Mouse (Mus musculus) heart, postnatal 0 days (tissue): ENCODE measurements at regions not wholly inside any gene's neighbourhood (a gene's known extent, or its start where the extent isn't known, plus 50 kb on each side); places are given as distances from the start of the nearest gene placed in this dataset.

Source experiments
- ATAC-seq: fragments of 200-750 bp; cut with Nextera tagmentation; 2 replicates; pipeline ENCODE4 v1.8.0; 2017; ENCODE audit warnings: low read depth, moderate number of reproducible peaks, moderate library complexity; ENCODE audit not compliant: insufficient read depth
- DNase-seq: peaks from one replicate; pipeline ENCODE4 v3.0.0-alpha.2; 2016; ENCODE audit warnings: low spot score
- H3K27ac ChIP-seq: fragments of 300-500 bp; sonication (generic); 2 replicates; pipeline ENCODE4 v1.5.1; 2014; ENCODE audit warnings: low read depth, mild to moderate bottlenecking
- H3K27me3 ChIP-seq: fragments of 300-500 bp; sonication (generic); 2 replicates; pipeline ENCODE4 v1.6.1; 2014; ENCODE audit warnings: low read length, mixed read lengths; ENCODE audit not compliant: control insufficient read depth, insufficient read depth
- H3K36me3 ChIP-seq: fragments of 300-500 bp; sonication (generic); replicated peaks from 2 replicates; pipeline ENCODE4 v1.6.1; 2014; ENCODE audit warnings: low read length, mixed read lengths; ENCODE audit not compliant: control insufficient read depth, insufficient read depth
- H3K4me1 ChIP-seq: fragments of 300-500 bp; sonication (generic); 2 replicates; pipeline ENCODE4 v1.6.1; 2014; ENCODE audit warnings: antibody characterized with exemption; ENCODE audit not compliant: control insufficient read depth, insufficient read depth
- H3K4me2 ChIP-seq: fragments of 300-500 bp; sonication (generic); 2 replicates; pipeline ENCODE4 v1.6.1; 2014; ENCODE audit warnings: low read depth, mild to moderate bottlenecking, low read length, moderate library complexity
- H3K4me3 ChIP-seq: fragments of 300-500 bp; sonication (generic); 2 replicates; pipeline ENCODE4 v1.5.1; 2014; ENCODE audit warnings: low read depth, low read length
- H3K9ac ChIP-seq: fragments of 300-500 bp; sonication (generic); replicated peaks from 2 replicates; pipeline ENCODE4 v1.6.1; 2014; ENCODE audit warnings: low read depth, low read length, mixed read lengths
- H3K9me3 ChIP-seq: fragments of 300-500 bp; sonication (generic); replicated peaks from 2 replicates; pipeline ENCODE4 v1.6.1; 2016; ENCODE audit warnings: low read length; ENCODE audit not compliant: control insufficient read depth
- CTCF ChIP-seq: IDR thresholded peaks from 2 replicates; pipeline ENCODE4 v1.5.1; 2016; ENCODE audit warnings: antibody characterized with exemption, control low read depth, low read depth
- EP300 ChIP-seq: IDR thresholded peaks from 2 replicates; pipeline ENCODE4 v1.6.1; 2016; ENCODE audit warnings: antibody characterized with exemption, low read depth
- WGBS: fragments of 180-500 bp; shearing (Covaris S2); extraction: QIAGEN DNeasy Blood & Tissue Kit; methylation state at CpG from one replicate; pipeline ENCODE4 v1.1.7; 2014; 5-methylcytosine and 5-hydroxymethylcytosine counted together

DNA sequence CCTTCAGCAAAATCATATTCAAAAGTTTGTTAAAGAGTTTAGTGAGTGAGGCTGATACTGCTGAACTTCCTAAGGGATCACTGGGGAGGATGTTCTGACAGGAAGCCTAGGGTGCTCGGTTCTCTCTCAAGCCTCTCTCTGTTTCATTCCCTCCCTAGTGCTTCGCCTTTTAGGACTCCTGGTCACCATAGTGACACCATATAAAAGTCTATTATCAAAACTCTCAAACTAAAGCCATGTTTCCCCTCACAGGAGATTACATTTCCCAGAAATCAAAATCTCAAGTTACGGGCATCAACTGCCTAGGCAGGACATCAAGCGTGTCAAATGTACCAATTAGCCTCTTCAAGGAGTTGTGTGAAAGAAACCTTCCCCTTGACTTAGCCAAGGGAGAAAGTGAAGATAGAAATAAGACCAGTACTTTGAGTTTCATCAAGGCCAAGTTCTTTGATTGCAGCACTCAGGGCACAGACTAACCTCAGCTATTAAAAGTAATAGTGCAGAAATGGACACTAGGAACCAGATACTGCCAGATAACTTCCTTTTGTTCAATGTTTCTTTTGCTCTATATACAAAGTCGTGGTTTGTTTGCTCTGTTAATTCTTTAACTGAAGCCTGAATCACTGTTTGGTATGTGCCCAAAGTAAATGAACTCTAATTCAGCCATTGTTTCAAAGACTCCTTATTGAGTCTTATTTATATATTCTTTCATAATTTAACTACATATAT lies 752.6 kb downstream of the Jrkl start:
- Histone ChIP-seq H3K9me3 (0 out of 2 replicates have a peak, but pooled peaks cover 2% of the 10 kb centered on the region), H3K4me1 (no peaks in the 10 kb centered on the region), H3K4me2 (no peak overlapping the region), H3K36me3 (no peaks in the 10 kb centered on the region), H3K27me3 (no peaks in the 10 kb centered on the region), H3K27ac (no peak overlapping the region), H3K4me3 (no peak overlapping the region), H3K9ac (no peak overlapping the region)
- no peak for TF ChIP-seq EP300
- no peak for TF ChIP-seq CTCF
- ATAC-seq (no peak), DNase-seq (no peak)
- WGBS = 65% methylated on average over 5 of the region's 5 CpGs

DNA sequence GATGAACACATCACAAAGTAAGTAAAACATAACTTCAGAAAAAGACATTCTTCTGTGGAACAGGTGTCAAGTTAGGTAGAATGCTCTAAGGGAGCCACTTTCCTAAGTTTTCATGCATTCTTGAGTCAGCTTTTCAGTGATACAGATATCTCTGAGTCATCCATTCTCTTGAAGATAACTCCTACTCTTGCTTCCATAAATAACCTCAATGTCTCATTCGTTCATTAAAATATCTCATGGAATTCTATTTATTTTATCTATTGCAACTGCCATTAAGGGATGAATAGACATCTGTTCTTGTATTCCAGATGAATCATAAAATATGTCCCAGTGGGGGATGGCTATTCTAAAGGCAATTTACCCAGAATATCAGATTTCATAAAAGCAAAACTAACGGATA lies 787.8 kb downstream of the Jrkl start:
- Histone ChIP-seq H3K4me2 (no peak overlapping the region), H3K9me3 (no peaks in the 10 kb centered on the region), H3K4me3 (no peak overlapping the region), H3K4me1 (no peaks in the 10 kb centered on the region), H3K9ac (no peak overlapping the region), H3K27me3 (no peaks in the 10 kb centered on the region), H3K36me3 (no peaks in the 10 kb centered on the region), H3K27ac (no peak overlapping the region)
- ATAC-seq = no peak
- DNase-seq = no peak
- TF ChIP-seq EP300 = no peak
- no peak for TF ChIP-seq CTCF
- 50% methylated on average over 2 of the region's 2 CpGs for WGBS

DNA sequence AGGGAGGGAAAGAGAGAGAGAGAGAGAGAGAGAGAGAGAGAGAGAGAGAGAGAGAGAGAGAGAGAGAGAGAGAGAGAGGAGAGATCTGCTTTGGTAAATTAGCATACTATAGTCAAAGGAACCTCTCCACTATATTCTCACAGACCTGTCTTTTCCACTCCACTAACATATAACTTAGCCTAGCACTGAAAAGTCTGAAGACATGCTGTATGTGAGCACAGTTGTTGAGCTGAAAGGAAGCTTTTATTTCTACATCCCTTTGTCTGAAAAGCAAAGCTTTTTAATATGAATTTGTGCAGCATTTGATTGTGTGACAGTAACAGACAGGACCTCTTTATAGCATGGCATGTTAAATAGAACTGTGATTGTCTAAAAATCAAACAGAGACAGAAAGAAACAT lies 788.9 kb downstream of the Jrkl start:
- no peak overlapping the region for H3K9ac ChIP-seq
- H3K4me2 ChIP-seq = no peak overlapping the region
- no peaks in the 10 kb centered on the region for H3K9me3 ChIP-seq
- TF ChIP-seq EP300 (no peak), CTCF (no peak)
- H3K27me3 ChIP-seq = no peaks in the 10 kb centered on the region
- H3K4me1 ChIP-seq = no peaks in the 10 kb centered on the region
- ATAC-seq = no peak
- no peak overlapping the region for H3K27ac ChIP-seq
- no peak overlapping the region for H3K4me3 ChIP-seq
- no peaks in the 10 kb centered on the region for H3K36me3 ChIP-seq
- DNase-seq = no peak

DNA sequence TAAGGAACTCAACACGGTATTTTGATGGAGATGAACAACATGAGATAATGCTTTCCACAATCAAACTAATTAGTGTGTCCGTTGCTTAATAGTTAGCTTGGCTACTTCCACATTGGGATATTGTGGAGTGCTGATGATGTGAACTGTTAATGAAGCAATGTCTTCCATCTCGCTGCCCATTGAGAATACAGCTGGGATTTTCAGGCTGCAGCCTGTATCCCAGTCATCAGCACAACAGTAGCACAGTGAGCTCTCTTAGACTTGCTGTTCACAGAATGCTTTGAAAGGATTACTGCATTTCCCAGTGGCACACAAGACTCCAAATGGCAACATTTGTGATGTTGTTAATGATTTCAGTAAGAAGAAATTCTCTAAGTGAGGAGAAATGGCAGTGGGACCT lies 811.5 kb downstream of the Jrkl start:
- TF ChIP-seq CTCF = no peak
- TF ChIP-seq EP300 = no peak

DNA sequence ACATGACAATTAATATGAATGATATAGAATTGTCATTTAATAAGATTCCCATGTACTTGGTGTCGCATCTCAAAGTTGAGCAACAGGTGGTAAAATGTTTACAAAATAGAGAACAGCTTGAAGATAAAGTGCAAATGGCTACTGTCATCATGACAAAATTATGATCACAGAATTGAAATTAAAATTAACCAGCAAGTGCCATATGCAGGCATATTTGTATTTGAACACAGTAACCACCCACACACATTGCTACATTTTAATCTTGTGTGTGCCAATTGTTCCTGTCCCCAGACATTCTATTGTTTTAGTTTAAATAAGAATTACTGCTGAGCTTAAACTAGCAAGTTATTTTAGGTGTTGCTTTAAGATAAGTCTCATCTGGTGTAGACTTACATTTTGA lies 823.7 kb downstream of the Jrkl start:
- ATAC-seq = no peak
- no peak overlapping the region for H3K4me3 ChIP-seq

More for the DNA sequence above, 811.5 kb downstream of the Jrkl start:
- H3K4me1 ChIP-seq = no peaks in the 10 kb centered on the region
- no peaks in the 10 kb centered on the region for H3K27me3 ChIP-seq
- no peak overlapping the region for H3K4me2 ChIP-seq
- no peak overlapping the region for H3K4me3 ChIP-seq
- 53% methylated on average over 3 of the region's 3 CpGs for WGBS
- H3K27ac ChIP-seq = no peak overlapping the region
- DNase-seq (no peak), ATAC-seq (no peak)
- no peak overlapping the region for H3K9ac ChIP-seq
- no peaks in the 10 kb centered on the region for H3K9me3 ChIP-seq
- no peaks in the 10 kb centered on the region for H3K36me3 ChIP-seq

DNA sequence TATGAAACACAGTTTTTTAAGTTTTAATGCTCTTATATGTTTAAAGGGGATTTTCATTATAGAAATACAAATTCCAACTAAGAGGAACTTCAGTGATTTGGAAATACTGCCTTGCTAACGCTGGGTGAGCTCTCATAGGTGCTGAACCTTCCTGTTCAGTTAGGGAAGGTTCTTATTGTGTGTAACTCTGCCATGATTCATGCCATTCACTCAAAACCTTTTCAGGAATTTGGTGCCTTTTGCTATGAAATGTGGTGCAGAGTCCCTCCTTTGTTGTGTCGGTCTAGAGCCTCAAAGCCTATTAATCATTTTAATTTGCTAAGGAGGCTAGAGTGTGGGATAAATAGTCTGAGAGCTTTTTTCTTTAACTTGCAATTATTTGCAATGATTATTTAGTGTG lies 837.1 kb downstream of the Jrkl start:
- no peaks in the 10 kb centered on the region for H3K36me3 ChIP-seq
- no peak for ATAC-seq
- no peak for TF ChIP-seq EP300
- TF ChIP-seq CTCF = no peak
- H3K4me1 ChIP-seq = no peaks in the 10 kb centered on the region
- no peak overlapping the region for H3K4me3 ChIP-seq
- no peak overlapping the region for H3K27ac ChIP-seq
- no peaks in the 10 kb centered on the region for H3K9me3 ChIP-seq
- H3K4me2 ChIP-seq = no peak overlapping the region
- no peak for DNase-seq
- WGBS = 80% methylated on average over 2 of the region's 2 CpGs
- no peak overlapping the region for H3K9ac ChIP-seq
- no peaks in the 10 kb centered on the region for H3K27me3 ChIP-seq

More for the DNA sequence above, 823.7 kb downstream of the Jrkl start:
- Histone ChIP-seq H3K4me2 (no peak overlapping the region), H3K27me3 (no peaks in the 10 kb centered on the region), H3K9ac (no peak overlapping the region), H3K27ac (no peak overlapping the region), H3K9me3 (no peaks in the 10 kb centered on the region), H3K4me1 (no peaks in the 10 kb centered on the region), H3K36me3 (no peaks in the 10 kb centered on the region)
- 79% methylated on average over 1 of the region's 1 CpGs for WGBS
- no peak for TF ChIP-seq CTCF
- TF ChIP-seq EP300 = no peak
- DNase-seq = no peak
